Mouse (Mus musculus) limb, embryonic 12.5 days (tissue): Measurements from ENCODE around the gene Dvl2. TPM values are rescaled to one million over a fixed set of nuclear protein-coding genes. Genes with fewer than 3 reads are reported as not detected.

Experiments used
- ATAC-seq: fragments of 200-750 bp; cut with Nextera tagmentation; 2 replicates; pipeline ENCODE4 v1.8.0; 2017; ENCODE audit warnings: low read depth, moderate TSS enrichment; ENCODE audit not compliant: insufficient number of reproducible peaks, insufficient read depth, low FRiP score, low TSS enrichment
- H3K27ac ChIP-seq: fragments of 300-500 bp; sonication (generic); 2 replicates; pipeline ENCODE4 v1.5.1; 2016; ENCODE audit warnings: mild to moderate bottlenecking, moderate library complexity
- H3K27me3 ChIP-seq: fragments of 300-500 bp; sonication (generic); 2 replicates; pipeline ENCODE4 v1.6.1; 2016; ENCODE audit warnings: mild to moderate bottlenecking, moderate library complexity
- H3K36me3 ChIP-seq: fragments of 300-500 bp; sonication (generic); 2 replicates; pipeline ENCODE4 v1.6.1; 2016; ENCODE audit warnings: mild to moderate bottlenecking, moderate library complexity
- H3K4me1 ChIP-seq: fragments of 300-500 bp; sonication (generic); replicated peaks from 2 replicates; pipeline ENCODE4 v1.6.1; 2016
- H3K4me2 ChIP-seq: fragments of 300-500 bp; sonication (generic); 2 replicates; pipeline ENCODE4 v1.6.1; 2016; ENCODE audit warnings: mild to moderate bottlenecking, moderate library complexity
- H3K4me3 ChIP-seq: fragments of 300-500 bp; sonication (generic); replicated peaks from 2 replicates; pipeline ENCODE4 v1.5.1; 2016; ENCODE audit warnings: mild to moderate bottlenecking
- H3K9ac ChIP-seq: fragments of 300-500 bp; sonication (generic); replicated peaks from 2 replicates; pipeline ENCODE4 v1.6.1; 2016; ENCODE audit warnings: mild to moderate bottlenecking, moderate library complexity
- H3K9me3 ChIP-seq: fragments of 300-500 bp; sonication (generic); 2 replicates; pipeline ENCODE4 v1.6.1; 2016; ENCODE audit warnings: mild to moderate bottlenecking, moderate library complexity
- WGBS: fragments of 180-500 bp; shearing (Covaris S2); methylation state at CpG from one replicate; pipeline ENCODE4 v1.1.7; 2016; 5-methylcytosine and 5-hydroxymethylcytosine counted together
- polyA plus RNA-seq: library from polyadenylated mRNA; unstranded; fragments of >200 nt; fragmentation: Nextera tagmentation; extraction: Ambion mirVana; gene quantifications from 2 replicates; pipeline ENCODE4 v1.2.1, GENCODE M21; 2016

The Dvl2 gene
- polyA plus RNA-seq, 1 experiment from 2014 or later: 69.5 TPM

GRCm38 (mm10) chr11:70030651-70031320 lies 30.4 kb downstream of the Dvl2 start:
- H3K4me1 ChIP-seq: peaks cover 46% of the 10 kb centered on the region
- H3K4me3 ChIP-seq: no peak overlapping the region
- H3K27me3 ChIP-seq: no peaks in the 10 kb centered on the region
- H3K4me2 ChIP-seq: no peak overlapping the region
- no peak overlapping the region for H3K9ac ChIP-seq
- no peak for ATAC-seq
- 94% methylated on average over 28 of the region's 28 CpGs for WGBS
- H3K27ac ChIP-seq: no peak overlapping the region
- no peaks in the 10 kb centered on the region for H3K9me3 ChIP-seq
- peaks cover 47% of the 10 kb centered on the region for H3K36me3 ChIP-seq

GRCm38 (mm10) chr11:70031321-70031670 lies 30.9 kb downstream of the Dvl2 start:
- H3K4me2 ChIP-seq: no peak overlapping the region
- H3K27me3 ChIP-seq: no peaks in the 10 kb centered on the region
- no peak overlapping the region for H3K9ac ChIP-seq
- no peak overlapping the region for H3K27ac ChIP-seq
- WGBS: 97% methylated on average over 11 of the region's 11 CpGs
- ATAC-seq: no peak
- peaks cover 41% of the 10 kb centered on the region for H3K4me1 ChIP-seq
- H3K4me3 ChIP-seq: no peak overlapping the region
- peaks cover 52% of the 10 kb centered on the region for H3K36me3 ChIP-seq
- H3K9me3 ChIP-seq: no peaks in the 10 kb centered on the region

- WGBS: 82% methylated on average over 7 of the region's 7 CpGs
These were observed 37.8 kb downstream of the Dvl2 start for GRCm38 (mm10) chr11:70038174-70038573.

GRCm38 (mm10) chr11:70039631-70040030 lies 39.2 kb downstream of the Dvl2 start:
- ATAC-seq: no peak
- WGBS: 94% methylated on average over 10 of the region's 10 CpGs
- Histone ChIP-seq H3K9ac (no peak overlapping the region), H3K36me3 (peaks cover 91% of the 10 kb centered on the region), H3K4me2 (no peak overlapping the region), H3K27me3 (no peaks in the 10 kb centered on the region), H3K4me3 (no peak overlapping the region), H3K9me3 (no peaks in the 10 kb centered on the region), H3K4me1 (no peaks in the 10 kb centered on the region), H3K27ac (no peak overlapping the region)

More at GRCm38 (mm10) chr11:70038174-70038573, 37.8 kb downstream of the Dvl2 start:
- no peak overlapping the region for H3K9ac ChIP-seq
- peaks cover 89% of the 10 kb centered on the region for H3K36me3 ChIP-seq
- no peak for ATAC-seq
- H3K27ac ChIP-seq: no peak overlapping the region
- H3K4me3 ChIP-seq: no peak overlapping the region
- no peaks in the 10 kb centered on the region for H3K9me3 ChIP-seq
- no peaks in the 10 kb centered on the region for H3K4me1 ChIP-seq
- H3K4me2 ChIP-seq: no peak overlapping the region
- no peaks in the 10 kb centered on the region for H3K27me3 ChIP-seq

- no peak overlapping the region for H3K4me3 ChIP-seq
- H3K4me1 ChIP-seq: no peaks in the 10 kb centered on the region
- peaks cover 92% of the 10 kb centered on the region for H3K36me3 ChIP-seq
- H3K27me3 ChIP-seq: no peaks in the 10 kb centered on the region
- H3K4me2 ChIP-seq: no peak overlapping the region
- WGBS: 94% methylated on average over 7 of the region's 7 CpGs
- no peak for ATAC-seq
- H3K27ac ChIP-seq: no peak overlapping the region
- no peak overlapping the region for H3K9ac ChIP-seq
- H3K9me3 ChIP-seq: no peaks in the 10 kb centered on the region
These were observed 39.8 kb downstream of the Dvl2 start for GRCm38 (mm10) chr11:70040184-70040583.

- no peak for ATAC-seq
- H3K27me3 ChIP-seq: no peaks in the 10 kb centered on the region
- WGBS: 86% methylated on average over 23 of the region's 23 CpGs
- H3K9me3 ChIP-seq: no peaks in the 10 kb centered on the region
- H3K4me2 ChIP-seq: no peak overlapping the region
- H3K4me3 ChIP-seq: no peak overlapping the region
- no peak overlapping the region for H3K27ac ChIP-seq
- peaks cover 84% of the 10 kb centered on the region for H3K36me3 ChIP-seq
- H3K9ac ChIP-seq: no peak overlapping the region
- H3K4me1 ChIP-seq: no peaks in the 10 kb centered on the region
These were observed 42.1 kb downstream of the Dvl2 start for GRCm38 (mm10) chr11:70042309-70043085.

GRCm38 (mm10) chr11:70043665-70044064 lies 43.3 kb downstream of the Dvl2 start:
- H3K27ac ChIP-seq: no peak overlapping the region
- H3K4me2 ChIP-seq: no peak overlapping the region
- H3K9ac ChIP-seq: no peak overlapping the region
- peaks cover 72% of the 10 kb centered on the region for H3K36me3 ChIP-seq
- H3K27me3 ChIP-seq: no peaks in the 10 kb centered on the region
- WGBS: 85% methylated on average over 7 of the region's 7 CpGs
- no peaks in the 10 kb centered on the region for H3K4me1 ChIP-seq
- no peak overlapping the region for H3K4me3 ChIP-seq
- H3K9me3 ChIP-seq: no peaks in the 10 kb centered on the region
- ATAC-seq: no peak

- Histone ChIP-seq H3K27ac (no peak overlapping the region), H3K27me3 (no peaks in the 10 kb centered on the region), H3K9ac (no peak overlapping the region), H3K4me1 (no peaks in the 10 kb centered on the region), H3K4me2 (no peak overlapping the region), H3K4me3 (no peak overlapping the region), H3K36me3 (peaks cover 54% of the 10 kb centered on the region), H3K9me3 (no peaks in the 10 kb centered on the region)
- WGBS: 43% methylated on average over 9 of the region's 9 CpGs
- ATAC-seq: no peak
These were observed 45.0 kb downstream of the Dvl2 start for GRCm38 (mm10) chr11:70045435-70045834.

- no peak for ATAC-seq
- H3K9me3 ChIP-seq: no peaks in the 10 kb centered on the region
- H3K9ac ChIP-seq: no peak overlapping the region
- 54% methylated on average over 6 of the region's 6 CpGs for WGBS
- H3K4me3 ChIP-seq: no peak overlapping the region
- 0 out of 2 replicates have a peak, but pooled peaks cover 3% of the 10 kb centered on the region for H3K4me1 ChIP-seq
- 0 out of 2 replicates have a peak, but pooled peaks cover 3% of the 10 kb centered on the region for H3K27me3 ChIP-seq
- no peak overlapping the region for H3K4me2 ChIP-seq
- no peak overlapping the region for H3K27ac ChIP-seq
- peaks cover 15% of the 10 kb centered on the region for H3K36me3 ChIP-seq
These were observed 49.0 kb downstream of the Dvl2 start for GRCm38 (mm10) chr11:70049366-70049765.

- Histone ChIP-seq H3K4me2 (no peak overlapping the region), H3K36me3 (peaks cover 11% of the 10 kb centered on the region), H3K27ac (no peak overlapping the region), H3K9ac (no peak overlapping the region), H3K9me3 (no peaks in the 10 kb centered on the region), H3K27me3 (0 out of 2 replicates have a peak, but pooled peaks cover 5% of the 10 kb centered on the region), H3K4me3 (no peak overlapping the region), H3K4me1 (0 out of 2 replicates have a peak, but pooled peaks cover 3% of the 10 kb centered on the region)
- ATAC-seq: no peak
- WGBS: 58% methylated on average over 10 of the region's 10 CpGs
These were observed 49.4 kb downstream of the Dvl2 start for GRCm38 (mm10) chr11:70049816-70050215.

- H3K27ac ChIP-seq: 0 out of 2 replicates have a peak overlapping the region, but pooled peaks have one; percentile 17
These were observed 52.8 kb downstream of the Dvl2 start for GRCm38 (mm10) chr11:70053156-70053555.

More at GRCm38 (mm10) chr11:70053156-70053555, 52.8 kb downstream of the Dvl2 start:
- Histone ChIP-seq H3K4me2 (no peak overlapping the region), H3K4me3 (no peak overlapping the region), H3K9me3 (no peaks in the 10 kb centered on the region), H3K9ac (no peak overlapping the region), H3K4me1 (peaks cover 24% of the 10 kb centered on the region), H3K36me3 (no peaks in the 10 kb centered on the region), H3K27me3 (0 out of 2 replicates have a peak, but pooled peaks cover 7% of the 10 kb centered on the region)
- WGBS: 68% methylated on average over 7 of the region's 7 CpGs
- ATAC-seq: no peak
